Mouse (Mus musculus) kidney, adult 2 months (tissue): ENCODE measurements around the gene Cnnm2.

ENCODE experiments used
- CTCF ChIP-seq: fragments of 200-500 bp; conservative IDR thresholded peaks from 2 replicates; pipeline ENCODE4 v1.5.1; 2011; ENCODE audit warnings: low read depth, mild to moderate bottlenecking, control low read depth, low read length, moderate library complexity, mixed read lengths; ENCODE audit not compliant: insufficient read depth, insufficient read length
- POLR2A ChIP-seq: fragments of 200-500 bp; IDR thresholded peaks from one replicate; pipeline ENCODE4 v1.6.1; 2011; ENCODE audit warnings: low read depth, low read length, control low read depth

- TF ChIP-seq CTCF (no peak), POLR2A (no peak)
Observed at GRCm38 (mm10) chr19:46903379-46903778, 142.0 kb downstream of the Cnnm2 start.
